Mouse (Mus musculus) intestine, embryonic 16.5 days (tissue): ENCODE data around the gene Trpm8. TPM values are rescaled to one million over a fixed set of nuclear protein-coding genes. Genes with fewer than 3 reads are reported as not detected.

Experiments
- ATAC-seq: fragments of 200-750 bp; cut with Nextera tagmentation; 2 replicates; pipeline ENCODE4 v1.8.0; 2017; ENCODE audit warnings: moderate TSS enrichment, moderate library complexity
- H3K27ac ChIP-seq: fragments of 300-500 bp; sonication (generic); 2 replicates; pipeline ENCODE4 v1.5.1; 2014; ENCODE audit warnings: mild to moderate bottlenecking, low read length
- H3K27me3 ChIP-seq: fragments of 300-500 bp; sonication (generic); replicated peaks from 2 replicates; pipeline ENCODE4 v1.6.1; 2014; ENCODE audit warnings: low read length, control low read depth, mixed read lengths; ENCODE audit not compliant: control insufficient read depth, insufficient read depth
- H3K36me3 ChIP-seq: fragments of 300-500 bp; sonication (generic); 2 replicates; pipeline ENCODE4 v1.6.1; 2014; ENCODE audit warnings: low read length, control low read depth; ENCODE audit not compliant: control insufficient read depth, insufficient read depth
- H3K4me1 ChIP-seq: fragments of 300-500 bp; sonication (generic); 2 replicates; pipeline ENCODE4 v1.6.1; 2014; ENCODE audit warnings: low read length, control low read depth, mixed read lengths; ENCODE audit not compliant: control insufficient read depth, insufficient read depth
- H3K4me2 ChIP-seq: fragments of 300-500 bp; sonication (generic); 2 replicates; pipeline ENCODE4 v1.6.1; 2014; ENCODE audit warnings: low read depth, low read length, control low read depth
- H3K4me3 ChIP-seq: fragments of 300-500 bp; sonication (generic); 2 replicates; pipeline ENCODE4 v1.5.1; 2014; ENCODE audit warnings: mild to moderate bottlenecking, low read length
- H3K9ac ChIP-seq: fragments of 300-500 bp; sonication (generic); 2 replicates; pipeline ENCODE4 v1.6.1; 2014; ENCODE audit warnings: low read depth, low read length
- H3K9me3 ChIP-seq: fragments of 300-500 bp; sonication (generic); 2 replicates; pipeline ENCODE4 v1.6.1; 2016; ENCODE audit warnings: low read length, control low read depth; ENCODE audit not compliant: control insufficient read depth
- WGBS: fragments of 180-500 bp; shearing (Covaris S2); extraction: QIAGEN DNeasy Blood & Tissue Kit; methylation state at CpG from one replicate; pipeline ENCODE4 v1.1.7; 2014; 5-methylcytosine and 5-hydroxymethylcytosine counted together
- polyA plus RNA-seq: library from polyadenylated mRNA; unstranded; fragments of >200 nt; fragmentation: Nextera tagmentation; extraction: Ambion mirVana; gene quantifications from 2 replicates; pipeline ENCODE4 v1.2.1, GENCODE M21; 2015

Trpm8 gene
- polyA plus RNA-seq, 1 experiment from 2014 or later, result not detected

DNA sequence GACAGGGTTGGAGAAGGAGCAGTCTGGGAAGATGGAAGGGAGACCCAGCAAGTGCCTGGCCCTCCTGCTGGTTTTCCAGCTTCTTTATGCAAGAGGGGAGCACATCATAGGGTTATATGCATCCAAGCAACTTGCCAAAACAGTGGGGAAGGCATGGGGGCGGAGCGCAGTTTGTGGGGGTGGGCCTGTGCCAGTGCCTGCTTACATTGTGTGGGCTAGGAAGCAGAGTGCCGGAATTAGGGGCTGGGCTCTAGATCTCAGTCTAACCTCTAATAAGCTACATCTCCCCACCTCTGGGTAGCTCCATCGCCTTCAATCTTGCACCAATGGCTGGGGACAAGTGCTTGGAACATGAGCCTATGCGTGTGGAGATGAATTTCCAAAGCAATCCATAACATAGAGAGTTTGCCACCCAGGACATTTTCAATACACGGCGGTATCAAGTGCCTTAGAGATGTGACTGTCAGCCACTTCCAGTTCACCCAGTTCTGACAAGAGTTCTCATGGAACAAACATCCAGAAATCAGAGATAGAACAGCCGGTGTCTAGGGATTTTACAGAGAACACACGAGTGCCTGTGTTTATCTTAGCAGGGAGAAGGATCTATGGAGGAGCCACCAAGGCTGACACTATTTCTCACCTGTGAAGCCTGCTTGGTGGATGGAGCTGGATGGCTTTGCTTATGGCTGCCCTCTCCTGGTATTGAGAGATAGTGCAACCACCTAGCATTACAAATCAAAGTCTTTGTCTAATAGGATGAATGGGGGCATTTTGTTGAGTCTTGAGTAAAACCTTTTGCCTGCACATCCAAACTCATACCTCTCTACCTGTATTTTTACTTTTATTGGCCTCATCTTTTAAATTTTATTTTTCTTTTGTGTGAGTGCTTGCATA is 23.9 kb downstream of the Trpm8 start:
- Histone ChIP-seq H3K4me2 (no peak overlapping the region), H3K4me3 (no peak overlapping the region), H3K27ac (no peak overlapping the region), H3K27me3 (no peaks in the 10 kb centered on the region), H3K4me1 (no peaks in the 10 kb centered on the region), H3K9me3 (peaks cover 33% of the 10 kb centered on the region), H3K9ac (no peak overlapping the region), H3K36me3 (no peaks in the 10 kb centered on the region)
- 66% methylated on average over 9 of the region's 9 CpGs for WGBS
- ATAC-seq, result peak; percentile 41

DNA sequence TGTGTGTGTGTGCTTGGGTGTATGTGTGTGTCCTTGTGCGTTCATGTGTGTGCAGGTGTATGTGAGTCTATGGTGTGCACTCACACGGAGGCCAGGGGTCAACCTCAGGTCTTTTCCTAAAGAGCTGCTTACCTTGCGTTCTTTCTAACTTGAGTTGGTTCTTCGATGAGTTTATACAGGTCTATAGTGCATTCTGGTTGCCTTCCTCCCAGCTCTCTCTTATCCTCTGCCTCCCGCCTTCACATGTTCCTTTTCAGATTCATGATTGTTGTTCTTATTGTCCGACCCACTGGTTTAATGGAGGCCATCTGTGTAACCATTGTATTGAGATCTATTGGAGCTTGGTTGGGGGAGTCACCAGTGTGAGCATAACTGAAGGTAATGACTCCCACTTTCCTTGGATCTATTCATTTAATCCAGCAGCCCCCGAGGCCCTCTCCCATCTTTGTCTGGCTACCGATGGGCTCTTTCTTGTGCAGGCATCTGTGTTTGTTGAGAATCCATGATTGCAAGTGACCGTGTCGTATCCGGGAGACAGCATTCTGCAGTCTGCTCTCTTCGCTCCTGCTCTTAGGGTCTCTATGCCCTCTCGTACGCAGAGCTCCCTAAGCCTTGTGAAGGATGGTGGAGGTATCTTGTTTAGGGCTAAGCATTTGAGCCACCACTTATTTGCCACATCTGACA is 24.7 kb downstream of the Trpm8 start:
- no peak overlapping the region for H3K4me3 ChIP-seq
- H3K4me2 ChIP-seq, result no peak overlapping the region
- no peak overlapping the region for H3K9ac ChIP-seq
- ATAC-seq, result no peak
- 65% methylated on average over 14 of the region's 14 CpGs for WGBS
- no peak overlapping the region for H3K27ac ChIP-seq
- H3K4me1 ChIP-seq, result no peaks in the 10 kb centered on the region
- H3K9me3 ChIP-seq, result peaks cover 35% of the 10 kb centered on the region
- H3K27me3 ChIP-seq, result no peaks in the 10 kb centered on the region
- no peaks in the 10 kb centered on the region for H3K36me3 ChIP-seq

DNA sequence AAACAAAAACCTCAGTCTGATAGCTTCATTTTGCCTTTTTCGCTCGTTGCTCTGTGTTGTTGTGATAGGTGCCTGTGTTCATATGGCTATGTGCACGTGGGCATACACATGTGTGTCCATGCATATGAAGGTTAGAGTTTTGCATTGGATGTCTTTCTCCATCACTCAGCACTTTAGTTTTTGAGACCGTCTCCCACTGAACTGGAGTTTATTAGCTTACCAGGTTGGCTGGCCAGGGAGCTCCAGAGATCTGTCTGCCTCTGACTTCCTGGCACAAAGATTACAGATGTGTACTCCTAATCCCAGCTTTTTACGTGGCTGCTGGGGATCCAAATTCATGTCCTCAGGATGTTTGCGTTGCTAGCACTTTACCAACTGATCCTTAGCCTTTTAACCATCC is 26.3 kb downstream of the Trpm8 start:
- H3K36me3 ChIP-seq, result no peaks in the 10 kb centered on the region
- no peak overlapping the region for H3K9ac ChIP-seq
- H3K4me2 ChIP-seq, result no peak overlapping the region
- H3K27me3 ChIP-seq, result no peaks in the 10 kb centered on the region
- no peak overlapping the region for H3K27ac ChIP-seq
- H3K4me3 ChIP-seq, result no peak overlapping the region
- ATAC-seq, result no peak
- 63% methylated on average over 6 of the region's 6 CpGs for WGBS
- H3K9me3 ChIP-seq, result peaks cover 32% of the 10 kb centered on the region
- no peaks in the 10 kb centered on the region for H3K4me1 ChIP-seq

DNA sequence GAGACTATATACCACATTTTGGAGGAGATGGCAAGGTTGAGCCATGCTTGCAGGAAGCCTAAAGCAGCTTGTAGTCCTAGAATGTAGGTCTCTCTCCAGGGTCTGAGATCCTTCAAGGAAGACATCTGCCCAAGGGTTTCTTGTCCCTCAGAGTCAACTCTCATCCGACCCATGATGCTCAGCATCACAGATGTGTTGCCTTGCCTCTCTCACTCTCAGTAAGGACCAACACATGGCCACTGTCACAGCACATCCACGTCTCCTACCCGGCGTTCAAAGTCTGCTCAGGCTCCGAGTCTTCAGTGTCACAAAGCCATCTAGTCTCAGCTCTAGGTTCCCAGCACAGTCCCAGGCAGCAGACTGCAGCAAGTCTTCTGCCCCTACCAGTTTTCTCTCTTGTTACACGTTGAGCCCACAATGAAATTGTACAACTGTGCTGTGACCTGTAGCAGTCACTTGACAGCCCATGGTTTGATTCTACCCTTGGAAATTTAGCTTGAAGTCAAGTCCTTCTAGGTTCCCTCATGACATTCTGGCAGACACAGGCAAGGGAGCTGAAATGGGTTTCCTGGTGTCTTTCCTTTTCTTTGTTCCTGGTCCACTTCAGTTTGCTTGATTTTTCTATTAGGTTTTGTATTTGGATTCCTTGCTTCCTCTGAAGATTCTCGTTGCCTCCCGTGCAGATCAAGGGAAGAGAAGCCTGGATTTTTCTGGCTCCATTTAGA is 27.0 kb downstream of the Trpm8 start:
- ATAC-seq, result no peak

GRCm38 (mm10) chr1:88305018-88305795 is 27.7 kb downstream of the Trpm8 start:
- H3K4me1 ChIP-seq, result no peaks in the 10 kb centered on the region
- no peaks in the 10 kb centered on the region for H3K27me3 ChIP-seq
- ATAC-seq, result peak; percentile 36
- WGBS, result 43% methylated on average over 6 of the region's 6 CpGs
- H3K36me3 ChIP-seq, result no peaks in the 10 kb centered on the region
- H3K4me2 ChIP-seq, result no peak overlapping the region
- H3K9ac ChIP-seq, result no peak overlapping the region
- no peak overlapping the region for H3K4me3 ChIP-seq
- H3K9me3 ChIP-seq, result peaks cover 28% of the 10 kb centered on the region
- H3K27ac ChIP-seq, result no peak overlapping the region

More for the DNA sequence above, 27.0 kb downstream of the Trpm8 start:
- Histone ChIP-seq H3K4me3 (no peak overlapping the region), H3K9me3 (peaks cover 34% of the 10 kb centered on the region), H3K9ac (no peak overlapping the region), H3K4me1 (no peaks in the 10 kb centered on the region), H3K27me3 (no peaks in the 10 kb centered on the region), H3K27ac (no peak overlapping the region), H3K4me2 (no peak overlapping the region), H3K36me3 (no peaks in the 10 kb centered on the region)
- WGBS, result 61% methylated on average over 8 of the region's 8 CpGs

DNA sequence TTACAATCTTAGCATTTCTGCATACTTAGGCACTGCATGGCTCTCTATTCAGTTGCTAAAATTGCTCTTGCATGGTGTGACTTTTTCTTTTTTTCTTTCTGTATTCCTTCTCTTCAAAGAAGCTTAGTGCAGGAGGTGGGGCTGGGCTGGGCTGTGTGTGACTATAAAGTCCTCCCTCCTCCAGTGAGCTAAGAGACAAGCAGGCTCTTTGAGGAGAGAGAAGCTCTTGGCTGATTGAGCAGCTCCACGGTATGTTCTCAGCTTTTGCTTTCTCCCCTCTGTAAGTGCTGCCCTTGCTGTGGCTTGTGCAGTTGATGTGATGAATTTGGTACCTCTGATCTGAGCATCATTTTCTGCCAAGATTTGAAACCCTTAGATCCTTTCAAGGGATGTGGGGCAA is 29.1 kb downstream of the Trpm8 start:
- WGBS, result 48% methylated on average over 1 of the region's 1 CpGs
- Histone ChIP-seq H3K4me2 (no peak overlapping the region), H3K4me1 (no peaks in the 10 kb centered on the region), H3K4me3 (no peak overlapping the region), H3K9ac (no peak overlapping the region), H3K27me3 (no peaks in the 10 kb centered on the region), H3K9me3 (peaks cover 20% of the 10 kb centered on the region), H3K36me3 (no peaks in the 10 kb centered on the region), H3K27ac (no peak overlapping the region)
- no peak for ATAC-seq

GRCm38 (mm10) chr1:88307180-88307579 is 29.7 kb downstream of the Trpm8 start:
- ATAC-seq, result no peak
- Histone ChIP-seq H3K4me1 (no peaks in the 10 kb centered on the region), H3K4me3 (no peak overlapping the region), H3K9me3 (peaks cover 20% of the 10 kb centered on the region), H3K27me3 (no peaks in the 10 kb centered on the region), H3K27ac (no peak overlapping the region), H3K36me3 (no peaks in the 10 kb centered on the region), H3K9ac (no peak overlapping the region), H3K4me2 (no peak overlapping the region)
- WGBS, result 66% methylated on average over 12 of the region's 12 CpGs

DNA sequence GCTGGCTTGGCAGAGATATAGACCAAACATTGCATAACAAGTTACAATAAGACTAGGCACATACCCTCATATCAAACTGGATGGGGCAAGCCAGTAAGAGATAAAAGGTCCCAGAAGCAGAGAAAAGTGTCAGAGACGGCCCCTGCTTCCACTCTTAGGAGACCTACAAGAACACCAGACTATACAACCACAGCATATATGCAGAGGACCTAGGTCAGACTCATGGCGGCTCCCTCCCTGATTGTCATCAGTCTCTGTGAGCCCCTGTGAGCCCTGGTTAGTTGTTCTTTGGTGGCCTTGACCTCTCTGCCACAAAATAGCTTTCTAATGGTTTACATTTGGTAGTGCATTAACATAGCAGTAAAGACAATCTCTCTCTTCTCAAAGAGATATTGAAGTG is 31.6 kb downstream of the Trpm8 start:
- 46% methylated on average over 2 of the region's 2 CpGs for WGBS
- H3K4me1 ChIP-seq, result no peaks in the 10 kb centered on the region
- no peak overlapping the region for H3K27ac ChIP-seq
- no peak overlapping the region for H3K4me2 ChIP-seq
- H3K27me3 ChIP-seq, result no peaks in the 10 kb centered on the region
- H3K36me3 ChIP-seq, result no peaks in the 10 kb centered on the region
- 0 out of 2 replicates have a peak, but pooled peaks have one; percentile 19 for ATAC-seq
- peaks cover 10% of the 10 kb centered on the region; the same call in 1 of the 2 replicates for H3K9me3 ChIP-seq
- H3K4me3 ChIP-seq, result no peak overlapping the region
- H3K9ac ChIP-seq, result no peak overlapping the region
